Mouse (Mus musculus) bone marrow, adult 2 months (tissue): ENCODE data around the gene Esrrg. TPM values are rescaled to one million over a fixed set of nuclear protein-coding genes. Genes with fewer than 3 reads are reported as not detected.

Source experiments
- H3K27ac ChIP-seq: fragments of 200-500 bp; 2 replicates; pipeline ENCODE4 v1.5.1; 2012; ENCODE audit warnings: low read depth, mild to moderate bottlenecking, control low read depth, inconsistent platforms, low read length; ENCODE audit not compliant: control insufficient read depth, poor library complexity, insufficient read depth
- H3K4me1 ChIP-seq: fragments of 200-500 bp; 2 replicates; pipeline ENCODE4 v1.6.1; 2011; ENCODE audit warnings: low read length; ENCODE audit not compliant: control insufficient read depth, insufficient read depth
- H3K4me3 ChIP-seq: fragments of 200-500 bp; replicated peaks from 2 replicates; pipeline ENCODE3; 2011; ENCODE audit warnings: mild to moderate bottlenecking, low read depth, low read length, control low read depth; ENCODE audit not compliant: control insufficient read depth
- CTCF ChIP-seq: fragments of 200-500 bp; IDR thresholded peaks from 2 replicates; pipeline ENCODE4 v1.5.1; 2011; ENCODE audit warnings: low read length, control low read depth; ENCODE audit not compliant: control insufficient read depth, insufficient read depth
- POLR2A ChIP-seq: fragments of 200-500 bp; IDR thresholded peaks from 2 replicates; pipeline ENCODE4 v1.6.1; 2011; ENCODE audit warnings: low read depth, mild to moderate bottlenecking, control low read depth, low read length, borderline replicate concordance; ENCODE audit not compliant: control insufficient read depth
- WGBS: fragments of 180-500 bp; shearing (Covaris S2); methylation state at CpG from one replicate; pipeline ENCODE4 v1.1.7; 2018; 5-methylcytosine and 5-hydroxymethylcytosine counted together
- polyA plus RNA-seq: library from polyadenylated mRNA; stranded (reverse); fragments of >200 nt; gene quantifications from 2 replicates; pipeline ENCODE4 v1.2.4, GENCODE M21; 2011; ENCODE audit warnings: low replicate concordance; ENCODE audit not compliant: missing spikeins, insufficient read depth, insufficient read length

The Esrrg gene
- polyA plus RNA-seq, 1 experiment, result not detected

DNA sequence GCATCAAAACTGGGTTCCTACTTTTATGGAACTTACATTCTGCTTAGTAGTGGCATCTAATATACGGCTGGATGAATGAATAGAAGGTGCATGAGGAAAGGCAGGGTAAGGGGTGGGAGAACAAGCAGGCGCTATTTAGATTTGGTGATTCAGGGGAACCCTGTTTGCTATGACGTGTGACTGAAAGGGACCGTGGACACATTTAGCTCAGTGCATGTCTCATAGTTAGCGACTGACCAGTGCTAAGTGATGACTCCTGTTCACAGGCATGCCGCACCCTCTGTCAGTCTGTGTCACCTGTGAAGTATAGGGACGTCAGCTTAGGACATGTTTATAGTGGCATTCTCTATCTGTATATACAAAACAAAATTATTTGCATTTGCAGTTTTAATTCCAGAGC, 132.7 kb downstream of the Esrrg start:
- TF ChIP-seq POLR2A (no peak), CTCF (no peak)
- 80% methylated on average over 7 of the region's 7 CpGs for WGBS
- H3K4me3 ChIP-seq, result no peak overlapping the region
- no peaks in the 10 kb centered on the region; the same call in 1 of the 2 replicates for H3K4me1 ChIP-seq
- H3K27ac ChIP-seq, result no peak overlapping the region

DNA sequence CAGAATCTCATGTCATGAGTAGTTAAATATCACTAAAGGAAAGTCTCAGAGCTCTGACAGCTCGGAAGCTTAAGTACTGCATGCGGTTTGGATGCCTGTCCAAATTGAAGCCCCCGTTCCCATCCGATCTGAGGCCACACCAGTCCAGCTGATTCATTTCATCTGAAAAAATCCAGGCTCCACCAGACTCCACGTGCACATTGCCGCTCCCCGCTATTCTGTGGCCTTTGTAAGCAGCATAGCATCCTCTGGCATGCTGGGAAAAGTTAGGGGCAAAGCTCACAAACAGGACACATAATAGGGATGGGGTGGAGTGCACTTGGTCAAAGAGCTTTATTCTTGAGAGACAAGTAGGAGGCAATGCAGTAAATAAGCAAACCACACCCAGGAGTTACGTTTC, 133.5 kb downstream of the Esrrg start:
- WGBS, result 77% methylated on average over 8 of the region's 8 CpGs

GRCm38 (mm10) chr1:187749294-187749693, 140.7 kb downstream of the Esrrg start:
- TF ChIP-seq POLR2A (no peak), CTCF (no peak)
- Histone ChIP-seq H3K4me1 (no peaks in the 10 kb centered on the region), H3K27ac (no peak overlapping the region), H3K4me3 (no peak overlapping the region)
- 78% methylated on average over 3 of the region's 3 CpGs for WGBS

More for the DNA sequence above, 133.5 kb downstream of the Esrrg start:
- Histone ChIP-seq H3K27ac (no peak overlapping the region), H3K4me1 (no peaks in the 10 kb centered on the region; the same call in 1 of the 2 replicates), H3K4me3 (no peak overlapping the region)
- no peak for TF ChIP-seq POLR2A
- no peak for TF ChIP-seq CTCF

- Histone ChIP-seq H3K4me1 (no peaks in the 10 kb centered on the region), H3K4me3 (no peak overlapping the region), H3K27ac (no peak overlapping the region)
- TF ChIP-seq CTCF (no peak), POLR2A (no peak)
- WGBS, result 52% methylated on average over 5 of the region's 5 CpGs
Observed at GRCm38 (mm10) chr1:187749931-187750330, 141.3 kb downstream of the Esrrg start.

- Histone ChIP-seq H3K4me1 (no peaks in the 10 kb centered on the region), H3K4me3 (no peak overlapping the region), H3K27ac (no peak overlapping the region)
- TF ChIP-seq CTCF, result no peak
- 94% methylated on average over 13 of the region's 13 CpGs for WGBS
Observed at GRCm38 (mm10) chr1:187755528-187755927, 146.9 kb downstream of the Esrrg start.

DNA sequence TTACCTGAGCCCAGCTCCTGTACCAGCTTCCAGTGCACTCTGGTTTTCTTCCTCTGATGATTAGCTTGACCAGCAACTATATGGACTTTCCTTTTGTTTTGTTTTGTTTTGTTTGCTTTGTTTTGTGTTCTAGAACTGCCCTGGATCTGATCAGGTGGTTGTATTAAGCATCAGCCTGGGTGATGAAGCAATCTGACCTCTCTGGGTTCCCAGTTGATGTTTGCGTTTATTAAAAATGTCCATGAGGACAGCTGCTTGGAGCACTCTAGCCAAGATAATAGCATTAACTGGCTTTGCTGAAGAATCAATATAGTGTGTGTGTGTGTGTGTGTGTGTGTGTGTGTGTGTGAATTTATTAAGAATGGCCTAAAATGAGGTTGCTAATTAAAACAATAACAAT, 149.4 kb downstream of the Esrrg start:
- Histone ChIP-seq H3K4me3 (no peak overlapping the region), H3K27ac (no peak overlapping the region), H3K4me1 (no peaks in the 10 kb centered on the region)
- no peak for TF ChIP-seq CTCF
- TF ChIP-seq POLR2A, result no peak
- WGBS, result 81% methylated on average over 1 of the region's 1 CpGs

DNA sequence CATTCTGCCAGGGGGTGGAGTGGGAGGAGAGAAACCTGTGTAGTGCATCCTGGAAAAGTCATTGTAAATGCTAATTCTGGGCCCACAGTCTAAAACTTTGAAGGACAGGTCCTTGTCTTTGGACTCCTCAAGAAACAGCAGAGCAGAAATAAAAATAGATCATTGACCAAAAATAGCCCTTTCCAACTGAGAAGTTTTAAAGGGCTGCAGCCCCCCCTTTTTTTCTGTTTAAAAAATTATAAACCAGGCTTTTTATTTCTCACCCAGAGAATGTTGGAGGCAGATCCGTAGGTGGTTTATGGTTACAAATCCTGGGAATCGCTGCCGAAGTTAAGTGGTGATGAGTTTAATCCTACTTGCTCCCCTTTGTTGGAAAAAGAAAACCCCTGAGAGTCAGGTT, 150.0 kb downstream of the Esrrg start:
- 75% methylated on average over 3 of the region's 3 CpGs for WGBS
- TF ChIP-seq POLR2A (no peak), CTCF (no peak)
- Histone ChIP-seq H3K4me3 (no peak overlapping the region), H3K27ac (no peak overlapping the region), H3K4me1 (no peaks in the 10 kb centered on the region)

DNA sequence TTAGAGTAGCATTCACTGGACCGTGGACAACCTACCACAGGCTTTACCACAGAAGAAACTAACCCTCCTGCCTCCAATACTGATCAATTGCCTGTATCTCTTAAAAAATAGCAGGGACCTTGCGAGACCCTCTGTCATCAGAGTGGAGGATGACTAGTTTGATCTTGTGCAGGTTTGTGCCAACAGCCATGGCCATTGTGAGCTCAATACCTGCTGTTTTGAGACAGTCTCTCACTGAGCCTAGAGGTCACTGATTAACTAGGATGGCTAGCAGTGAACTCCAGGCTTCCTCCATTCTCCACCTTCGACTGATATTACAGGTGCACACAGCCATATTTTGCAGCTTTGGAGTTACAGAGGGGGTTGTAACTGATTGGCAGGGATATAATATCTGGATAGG, 150.9 kb downstream of the Esrrg start:
- Histone ChIP-seq H3K4me1 (no peaks in the 10 kb centered on the region), H3K4me3 (no peak overlapping the region), H3K27ac (no peak overlapping the region)
- 72% methylated on average over 3 of the region's 3 CpGs for WGBS
- TF ChIP-seq POLR2A, result no peak
- TF ChIP-seq CTCF, result no peak
